Mouse (Mus musculus) brown adipose tissue, adult 24 weeks (tissue): ENCODE measurements at regions not wholly inside any gene's neighbourhood (a gene's known extent, or its start where the extent isn't known, plus 50 kb on each side); places are given as distances from the start of the nearest gene placed in this dataset.

ENCODE experiments used
- H3K27ac ChIP-seq: fragments of 200-500 bp; replicated peaks from 2 replicates; pipeline ENCODE4 v1.5.1; 2012; ENCODE audit warnings: low read depth, mild to moderate bottlenecking, low read length
- H3K4me1 ChIP-seq: fragments of 200-500 bp; 2 replicates; pipeline ENCODE4 v1.6.1; 2012; ENCODE audit warnings: low read length, mixed read lengths; ENCODE audit not compliant: control insufficient read depth, insufficient read depth, insufficient read length
- H3K4me3 ChIP-seq: fragments of 200-500 bp; 2 replicates; pipeline ENCODE4 v1.5.1; 2012; ENCODE audit warnings: low read depth, mild to moderate bottlenecking, low read length, moderate library complexity; ENCODE audit not compliant: insufficient read depth

- Histone ChIP-seq H3K4me1 (no peaks in the 10 kb centered on the region), H3K4me3 (no peak overlapping the region), H3K27ac (no peak overlapping the region)
These were observed 1002.8 kb upstream of the Adgrl2 start for GRCm38 (mm10) chr3:149993199-149993598.

- Histone ChIP-seq H3K4me3 (no peak overlapping the region), H3K27ac (no peak overlapping the region), H3K4me1 (no peaks in the 10 kb centered on the region)
These were observed 997.4 kb upstream of the Adgrl2 start for GRCm38 (mm10) chr3:149987801-149988200.

GRCm38 (mm10) chr3:149956993-149957392, 966.6 kb upstream of the Adgrl2 start:
- H3K4me1 ChIP-seq: no peaks in the 10 kb centered on the region
- no peak overlapping the region for H3K4me3 ChIP-seq

GRCm38 (mm10) chr3:149936197-149936596, 945.8 kb upstream of the Adgrl2 start:
- Histone ChIP-seq H3K27ac (no peak overlapping the region), H3K4me3 (no peak overlapping the region), H3K4me1 (no peaks in the 10 kb centered on the region)

More at GRCm38 (mm10) chr3:149956993-149957392, 966.6 kb upstream of the Adgrl2 start:
- H3K27ac ChIP-seq: no peak overlapping the region

- H3K27ac ChIP-seq: no peak overlapping the region
- no peaks in the 10 kb centered on the region for H3K4me1 ChIP-seq
- no peak overlapping the region for H3K4me3 ChIP-seq
These were observed 944.5 kb upstream of the Adgrl2 start for GRCm38 (mm10) chr3:149934832-149935231.

GRCm38 (mm10) chr3:149928456-149929360, 938.4 kb upstream of the Adgrl2 start:
- Histone ChIP-seq H3K4me3 (no peak overlapping the region), H3K27ac (no peak overlapping the region), H3K4me1 (no peaks in the 10 kb centered on the region)

GRCm38 (mm10) chr3:149920206-149920605, 929.9 kb upstream of the Adgrl2 start:
- no peaks in the 10 kb centered on the region for H3K4me1 ChIP-seq

GRCm38 (mm10) chr3:149918201-149918600, 927.8 kb upstream of the Adgrl2 start:
- Histone ChIP-seq H3K4me3 (no peak overlapping the region), H3K27ac (no peak overlapping the region), H3K4me1 (no peaks in the 10 kb centered on the region)

More at GRCm38 (mm10) chr3:149920206-149920605, 929.9 kb upstream of the Adgrl2 start:
- Histone ChIP-seq H3K4me3 (no peak overlapping the region), H3K27ac (no peak overlapping the region)

- H3K4me1 ChIP-seq: no peaks in the 10 kb centered on the region
- H3K4me3 ChIP-seq: no peak overlapping the region
- H3K27ac ChIP-seq: no peak overlapping the region
These were observed 920.4 kb upstream of the Adgrl2 start for GRCm38 (mm10) chr3:149910721-149911120.

GRCm38 (mm10) chr3:149901783-149902182, 911.4 kb upstream of the Adgrl2 start:
- Histone ChIP-seq H3K4me1 (no peaks in the 10 kb centered on the region), H3K27ac (no peak overlapping the region), H3K4me3 (no peak overlapping the region)

GRCm38 (mm10) chr3:149876553-149876952, 886.2 kb upstream of the Adgrl2 start:
- Histone ChIP-seq H3K4me1 (no peaks in the 10 kb centered on the region), H3K4me3 (no peak overlapping the region), H3K27ac (no peak overlapping the region)

- no peaks in the 10 kb centered on the region for H3K4me1 ChIP-seq
- no peak overlapping the region for H3K27ac ChIP-seq
- no peak overlapping the region for H3K4me3 ChIP-seq
These were observed 875.6 kb upstream of the Adgrl2 start for GRCm38 (mm10) chr3:149865945-149866344.

- Histone ChIP-seq H3K4me1 (peaks cover 3% of the 10 kb centered on the region; the same call in 1 of the 2 replicates), H3K4me3 (no peak overlapping the region), H3K27ac (no peak overlapping the region)
These were observed 856.7 kb upstream of the Adgrl2 start for GRCm38 (mm10) chr3:149846941-149847539.

GRCm38 (mm10) chr3:149845826-149846486, 855.6 kb upstream of the Adgrl2 start:
- Histone ChIP-seq H3K4me1 (peaks cover 3% of the 10 kb centered on the region; the same call in 1 of the 2 replicates), H3K4me3 (no peak overlapping the region), H3K27ac (no peak overlapping the region)

GRCm38 (mm10) chr3:149845083-149845825, 854.9 kb upstream of the Adgrl2 start:
- Histone ChIP-seq H3K4me1 (peaks cover 3% of the 10 kb centered on the region; the same call in 1 of the 2 replicates), H3K27ac (no peak overlapping the region), H3K4me3 (no peak overlapping the region)
